Mouse (Mus musculus) heart, embryonic 16.5 days (tissue): ENCODE measurements around the gene Sat1. TPM values are rescaled to one million over a fixed set of nuclear protein-coding genes. Genes with fewer than 3 reads are reported as not detected.
A peak's percentile ranks its signal among the peaks of the same experiment; 100 is the strongest.

ENCODE experiments used
- ATAC-seq: fragments of 200-750 bp; cut with Nextera tagmentation; replicated peaks from 2 replicates; pipeline ENCODE4 v1.8.0; 2017; ENCODE audit warnings: moderate number of reproducible peaks; ENCODE audit not compliant: insufficient read depth, low FRiP score; ENCODE audit errors: extremely low read depth
- H3K27ac ChIP-seq: fragments of 300-500 bp; sonication (generic); 2 replicates; pipeline ENCODE4 v1.5.1; 2014; ENCODE audit warnings: mild to moderate bottlenecking, low read length, control low read depth, moderate library complexity
- H3K27me3 ChIP-seq: fragments of 300-500 bp; sonication (generic); 2 replicates; pipeline ENCODE4 v1.6.1; 2014; ENCODE audit warnings: low read length, mixed read lengths; ENCODE audit not compliant: control insufficient read depth, insufficient read depth
- H3K36me3 ChIP-seq: fragments of 300-500 bp; sonication (generic); 2 replicates; pipeline ENCODE4 v1.6.1; 2014; ENCODE audit not compliant: control insufficient read depth, insufficient read depth
- H3K4me1 ChIP-seq: fragments of 300-500 bp; sonication (generic); 2 replicates; pipeline ENCODE4 v1.6.1; 2014; ENCODE audit warnings: low read length, mixed read lengths; ENCODE audit not compliant: control insufficient read depth, insufficient read depth
- H3K4me2 ChIP-seq: fragments of 300-500 bp; sonication (generic); 2 replicates; pipeline ENCODE4 v1.6.1; 2014; ENCODE audit warnings: low read depth, mild to moderate bottlenecking, control low read depth, low read length
- H3K4me3 ChIP-seq: fragments of 300-500 bp; sonication (generic); 2 replicates; pipeline ENCODE4 v1.5.1; 2014; ENCODE audit warnings: mild to moderate bottlenecking, control low read depth, low read length
- H3K9ac ChIP-seq: fragments of 300-500 bp; sonication (generic); 2 replicates; pipeline ENCODE4 v1.6.1; 2014; ENCODE audit warnings: low read length, control low read depth
- H3K9me3 ChIP-seq: fragments of 300-500 bp; sonication (generic); replicated peaks from 2 replicates; pipeline ENCODE4 v1.6.1; 2016; ENCODE audit warnings: low read length; ENCODE audit not compliant: control insufficient read depth
- WGBS: fragments of 180-500 bp; shearing (Covaris S2); extraction: QIAGEN DNeasy Blood & Tissue Kit; methylation state at CpG from one replicate; pipeline ENCODE4 v1.1.7; 2014; 5-methylcytosine and 5-hydroxymethylcytosine counted together
- polyA plus RNA-seq: library from polyadenylated mRNA; unstranded; fragments of >200 nt; fragmentation: Nextera tagmentation; extraction: Ambion mirVana; gene quantifications from 2 replicates; pipeline ENCODE4 v1.2.1, GENCODE M21; 2015

Gene Sat1
- 118 and 124 TPM in 2 replicates for polyA plus RNA-seq

DNA sequence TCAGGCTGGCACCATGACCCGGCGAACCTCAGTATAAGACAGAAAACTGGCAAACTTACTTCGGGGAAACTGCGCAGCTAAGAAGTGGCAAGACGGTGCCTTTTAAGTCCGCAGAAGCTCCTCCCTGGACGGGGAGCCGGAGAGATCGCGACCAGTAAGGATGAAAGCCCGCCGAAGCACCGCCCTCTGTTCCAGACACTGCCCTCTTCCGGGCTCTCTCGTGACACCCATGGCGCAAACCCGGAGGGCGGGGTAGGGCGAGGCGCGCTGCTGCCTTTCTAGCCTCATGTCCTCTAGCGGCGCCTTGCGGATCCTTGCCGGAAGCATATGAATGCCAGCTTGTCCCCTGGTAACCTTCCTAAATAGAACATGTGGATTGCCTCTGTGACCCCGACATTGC, at the start of gene Sat1:
TSS of gene Sat1 (minus strand) at position 179 of the 400 bp plus-strand sequence.
- H3K9me3 ChIP-seq, result no peaks in the 10 kb centered on the region
- peak within 1 kb of the TSS; percentile 80 for H3K27ac ChIP-seq
- peak within 1 kb of the TSS; percentile 65 for H3K4me2 ChIP-seq
- peak; percentile 99 for ATAC-seq
- peak within 1 kb of the TSS; percentile 69 for H3K4me3 ChIP-seq
- H3K27me3 ChIP-seq, result no peaks in the 10 kb centered on the region
- H3K9ac ChIP-seq, result peak within 1 kb of the TSS; percentile 78
- 14% methylated on average over 23 of the region's 26 CpGs for WGBS
- no peaks in the 10 kb centered on the region for H3K36me3 ChIP-seq
- H3K4me1 ChIP-seq, result no peaks in the 10 kb centered on the region

DNA sequence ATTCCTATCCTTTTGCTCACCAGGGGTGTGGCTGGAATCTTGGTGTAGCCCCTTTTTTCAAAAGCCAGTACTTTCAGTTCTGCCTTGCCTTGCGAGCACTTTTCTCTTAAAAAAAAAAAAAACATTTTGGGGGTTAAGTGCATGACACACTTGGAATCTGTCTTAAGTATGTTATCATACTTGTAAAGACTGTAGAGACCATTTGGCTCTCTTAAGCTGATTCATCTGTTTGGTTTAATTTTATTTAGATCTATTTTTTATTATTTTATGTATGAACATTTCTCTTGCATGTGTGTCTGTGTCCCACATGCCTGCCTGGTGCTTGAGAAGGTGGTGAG, 46.6 kb upstream of the Sat1 start:
- Histone ChIP-seq H3K9ac (peak overlapping the region; percentile 82), H3K27ac (peak overlapping the region; percentile 79; the same call in 1 of the 2 replicates), H3K36me3 (no peaks in the 10 kb centered on the region), H3K4me3 (peak overlapping the region; percentile 71), H3K4me1 (no peaks in the 10 kb centered on the region), H3K4me2 (peak overlapping the region; percentile 47), H3K27me3 (no peaks in the 10 kb centered on the region), H3K9me3 (no peaks in the 10 kb centered on the region)
- no peak for ATAC-seq
- 19% methylated on average over 1 of the region's 1 CpGs for WGBS

GRCm38 (mm10) chrX:155262235-155262914, 46.1 kb upstream of the Sat1 start, which contains the start of gene Acot9:
Gene Acot9 (plus strand): TSS chrX:155262443.
- no peaks in the 10 kb centered on the region for H3K36me3 ChIP-seq
- no peaks in the 10 kb centered on the region for H3K4me1 ChIP-seq
- peak; percentile 98 for ATAC-seq
- H3K4me2 ChIP-seq, result peak within 1 kb of the TSS; percentile 58
- peak within 1 kb of the TSS; percentile 71 for H3K4me3 ChIP-seq
- peak within 1 kb of the TSS; percentile 82 for H3K9ac ChIP-seq
- no peaks in the 10 kb centered on the region for H3K9me3 ChIP-seq
- WGBS, result 19% methylated on average over 36 of the region's 37 CpGs
- peak within 1 kb of the TSS; percentile 79 for H3K27ac ChIP-seq
- no peaks in the 10 kb centered on the region for H3K27me3 ChIP-seq

GRCm38 (mm10) chrX:155256856-155257255, 40.6 kb upstream of the Sat1 start:
- Histone ChIP-seq H3K27me3 (no peaks in the 10 kb centered on the region), H3K9me3 (no peaks in the 10 kb centered on the region), H3K4me1 (no peaks in the 10 kb centered on the region), H3K4me3 (no peak overlapping the region), H3K27ac (no peak overlapping the region), H3K36me3 (no peaks in the 10 kb centered on the region), H3K9ac (no peak overlapping the region), H3K4me2 (no peak overlapping the region)
- ATAC-seq, result no peak

DNA sequence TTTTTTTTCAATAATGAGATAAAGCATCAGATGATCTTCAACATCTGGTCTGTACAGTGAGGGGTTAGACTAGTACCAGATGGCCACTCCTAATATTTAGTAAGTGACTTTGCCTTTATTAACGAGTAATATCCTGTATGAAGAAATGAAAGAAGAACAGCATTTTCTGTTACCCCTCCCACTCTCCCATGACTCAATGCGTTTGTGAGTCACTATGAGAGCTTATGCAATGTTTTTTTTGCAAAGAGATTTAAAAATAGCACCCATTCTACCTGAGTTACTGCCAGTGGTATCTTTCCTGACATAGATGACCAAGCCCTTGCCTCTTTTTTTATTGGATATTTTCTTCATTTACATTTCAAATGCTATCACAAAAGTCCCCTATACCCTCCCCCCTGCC, 2.0 kb upstream of the Sat1 start:
- no peak overlapping the region for H3K4me2 ChIP-seq
- no peaks in the 10 kb centered on the region for H3K4me1 ChIP-seq
- no peak overlapping the region for H3K9ac ChIP-seq
- no peaks in the 10 kb centered on the region for H3K27me3 ChIP-seq
- no peaks in the 10 kb centered on the region for H3K9me3 ChIP-seq
- ATAC-seq, result no peak
- no peak overlapping the region for H3K4me3 ChIP-seq
- no peak overlapping the region for H3K27ac ChIP-seq
- WGBS, result 58% methylated on average over 2 of the region's 2 CpGs
- no peaks in the 10 kb centered on the region for H3K36me3 ChIP-seq

- Histone ChIP-seq H3K4me3 (peak overlapping the region; percentile 69), H3K27ac (peak overlapping the region; percentile 80), H3K36me3 (no peaks in the 10 kb centered on the region), H3K4me1 (no peaks in the 10 kb centered on the region), H3K27me3 (no peaks in the 10 kb centered on the region), H3K9me3 (no peaks in the 10 kb centered on the region), H3K4me2 (peak overlapping the region; percentile 65), H3K9ac (peak overlapping the region; percentile 78)
- peak; percentile 66 for ATAC-seq
- 16% methylated on average over 23 of the region's 24 CpGs for WGBS
These were observed 574 bp downstream of the Sat1 start for GRCm38 (mm10) chrX:155215501-155216248.

GRCm38 (mm10) chrX:155214291-155215136, 1.7 kb downstream of the Sat1 start:
- peak overlapping the region; percentile 65; the same call in 1 of the 2 replicates for H3K4me2 ChIP-seq
- ATAC-seq, result no peak
- H3K9me3 ChIP-seq, result no peaks in the 10 kb centered on the region
- no peaks in the 10 kb centered on the region for H3K27me3 ChIP-seq
- WGBS, result 75% methylated on average over 5 of the region's 5 CpGs
- H3K4me3 ChIP-seq, result peak overlapping the region; percentile 69
- no peak overlapping the region for H3K27ac ChIP-seq
- H3K9ac ChIP-seq, result no peak overlapping the region
- H3K4me1 ChIP-seq, result no peaks in the 10 kb centered on the region
- no peaks in the 10 kb centered on the region for H3K36me3 ChIP-seq

DNA sequence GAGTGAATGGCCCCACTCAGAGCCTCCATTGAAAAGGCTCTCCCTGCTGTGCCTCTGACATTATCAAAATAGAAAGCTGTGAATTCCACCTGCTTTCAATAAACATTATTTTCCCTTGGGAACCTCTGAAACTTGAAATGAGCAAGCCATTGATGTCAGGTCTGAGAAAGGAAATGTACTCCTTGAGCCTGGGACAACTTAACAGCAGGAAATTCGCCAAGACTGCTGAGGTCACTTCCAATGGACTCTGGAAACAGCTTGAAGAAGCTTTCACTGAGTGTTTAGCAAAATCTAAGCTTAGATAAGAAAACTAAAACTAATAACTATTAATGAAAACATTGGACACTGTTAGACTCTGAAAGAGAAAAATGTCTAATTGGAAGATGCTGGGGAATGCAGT, 7.6 kb downstream of the Sat1 start:
- H3K27me3 ChIP-seq, result no peaks in the 10 kb centered on the region
- H3K36me3 ChIP-seq, result no peaks in the 10 kb centered on the region
- WGBS, result 11% methylated on average over 1 of the region's 1 CpGs
- no peak overlapping the region for H3K4me2 ChIP-seq
- H3K4me3 ChIP-seq, result no peak overlapping the region
- H3K27ac ChIP-seq, result no peak overlapping the region
- no peak overlapping the region for H3K9ac ChIP-seq
- no peaks in the 10 kb centered on the region for H3K9me3 ChIP-seq
- no peaks in the 10 kb centered on the region for H3K4me1 ChIP-seq
- no peak for ATAC-seq
